Mouse (Mus musculus) spleen, adult 2 months (tissue): ENCODE data around the gene Dagla.

ENCODE experiments used
- CTCF ChIP-seq: fragments of 200-500 bp; IDR thresholded peaks from 2 replicates; pipeline ENCODE4 v1.5.1; 2011; ENCODE audit warnings: mild to moderate bottlenecking, inconsistent platforms; ENCODE audit not compliant: insufficient read depth, insufficient read length, insufficient replicate concordance; ENCODE audit errors: extremely low read depth
- POLR2A ChIP-seq: fragments of 200-500 bp; IDR thresholded peaks from 2 replicates; pipeline ENCODE4 v1.6.1; 2011; ENCODE audit warnings: low read depth, low read length, inconsistent platforms

GRCm38 (mm10) chr19:10302852-10303251 is 1.8 kb downstream of the Dagla start:
- TF ChIP-seq CTCF (no peak), POLR2A (no peak)
